Mouse (Mus musculus) induced T-regulatory cell, adult 2 months (primary cell): Measurements from ENCODE around the gene Hsp90ab1.

Experiments
- DNase-seq: peaks from one replicate; pipeline ENCODE4 v3.0.0-alpha.2; 2012; ENCODE audit warnings: low read depth

The Hsp90ab1 gene

DNA sequence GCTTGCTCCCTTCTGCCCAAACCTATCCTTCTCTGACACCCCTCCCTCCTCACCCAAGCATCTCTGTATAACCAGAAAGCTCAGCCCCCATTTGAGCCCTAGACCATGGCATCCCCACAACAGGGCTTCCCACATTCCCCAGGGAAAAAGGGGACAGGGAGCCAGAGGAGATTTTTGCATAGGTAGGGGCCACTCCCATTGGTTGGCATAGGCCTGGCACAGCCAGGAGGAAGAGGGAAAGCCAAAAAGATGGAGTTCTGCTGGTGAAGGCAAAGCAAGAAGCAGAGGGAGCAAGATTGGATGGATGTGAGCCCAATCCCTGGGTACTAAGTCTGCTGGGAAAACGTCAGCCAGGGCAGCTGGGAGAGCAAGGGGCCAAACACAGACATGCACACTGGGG lies 30.0 kb downstream of the Hsp90ab1 start:
- DNase-seq: no peak

DNA sequence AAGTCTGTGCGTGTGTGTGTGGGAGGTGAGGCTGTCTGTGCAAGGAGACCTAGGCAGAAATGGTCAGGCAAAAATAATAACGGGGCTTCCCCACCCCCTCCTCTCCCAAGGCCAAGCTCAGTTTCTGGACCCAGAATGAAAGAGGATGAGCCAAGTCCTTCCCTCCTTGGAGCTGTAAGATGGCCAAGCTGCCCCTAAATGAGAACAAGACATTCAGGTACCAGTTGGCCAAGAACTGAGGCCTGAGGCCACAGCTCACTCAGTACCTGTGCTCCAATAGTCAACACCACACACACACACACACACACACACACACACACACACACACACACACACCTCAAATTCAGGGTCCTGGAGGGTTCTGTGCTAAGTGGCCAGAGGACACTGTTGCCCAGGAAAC lies 30.4 kb downstream of the Hsp90ab1 start:
- no peak for DNase-seq

DNA sequence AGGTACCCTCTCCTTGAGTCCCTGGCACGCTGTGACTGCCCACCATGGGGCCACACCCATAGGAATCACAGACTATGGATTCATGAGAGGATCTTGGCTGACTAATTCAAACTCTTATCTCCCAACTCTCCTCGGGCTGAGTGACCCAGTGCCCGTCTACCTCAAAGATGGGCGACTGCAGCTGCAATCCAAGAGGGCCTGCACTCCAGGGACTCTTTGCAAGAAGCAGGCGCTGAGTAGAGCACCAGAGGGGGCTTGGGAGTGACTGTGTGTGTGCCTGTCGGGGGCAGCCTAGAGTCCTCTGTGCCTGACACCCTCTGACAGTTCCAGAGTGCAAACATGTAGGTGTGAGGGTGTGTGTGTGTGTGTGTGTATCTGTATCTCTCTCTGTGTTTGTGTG lies 30.9 kb downstream of the Hsp90ab1 start:
- DNase-seq: no peak

DNA sequence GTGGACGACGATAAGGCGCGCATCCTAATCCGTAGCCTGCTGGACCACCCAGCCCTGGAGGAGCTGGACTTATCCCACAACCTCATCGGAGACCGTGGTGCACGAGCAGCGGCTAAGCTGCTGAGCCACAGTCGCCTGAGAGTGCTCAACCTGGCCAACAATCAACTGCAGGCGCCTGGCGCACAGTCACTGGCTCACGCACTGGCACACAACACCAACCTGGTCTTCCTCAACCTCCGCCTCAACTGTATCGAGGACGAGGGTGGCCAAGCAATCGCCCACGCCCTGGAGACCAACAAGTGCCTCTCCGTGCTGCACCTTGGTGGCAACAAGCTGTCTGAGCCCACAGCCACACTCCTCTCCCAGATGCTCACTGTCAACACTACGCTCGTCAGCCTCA lies 33.4 kb downstream of the Hsp90ab1 start:
- no peak for DNase-seq

DNA sequence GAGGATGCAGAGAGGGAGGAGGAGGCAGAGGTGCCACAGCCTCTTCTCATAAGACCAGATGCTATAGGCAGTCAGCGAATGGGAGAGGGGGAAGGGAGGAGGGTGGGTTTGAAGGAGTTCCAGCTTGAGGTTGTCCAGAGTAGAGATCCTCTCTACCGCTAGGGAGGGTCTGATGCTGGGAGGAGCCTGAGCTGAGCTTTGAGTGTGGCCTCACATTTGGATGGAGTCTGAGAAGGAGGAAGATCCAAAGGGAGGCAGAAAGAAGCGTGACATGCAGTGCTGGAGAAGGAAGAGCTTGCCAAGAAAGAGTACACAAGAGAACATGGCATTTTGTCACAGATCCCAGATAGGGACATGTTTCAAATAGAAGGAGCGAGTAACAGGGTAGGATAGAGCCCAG lies 34.7 kb downstream of the Hsp90ab1 start:
- no peak for DNase-seq

DNA sequence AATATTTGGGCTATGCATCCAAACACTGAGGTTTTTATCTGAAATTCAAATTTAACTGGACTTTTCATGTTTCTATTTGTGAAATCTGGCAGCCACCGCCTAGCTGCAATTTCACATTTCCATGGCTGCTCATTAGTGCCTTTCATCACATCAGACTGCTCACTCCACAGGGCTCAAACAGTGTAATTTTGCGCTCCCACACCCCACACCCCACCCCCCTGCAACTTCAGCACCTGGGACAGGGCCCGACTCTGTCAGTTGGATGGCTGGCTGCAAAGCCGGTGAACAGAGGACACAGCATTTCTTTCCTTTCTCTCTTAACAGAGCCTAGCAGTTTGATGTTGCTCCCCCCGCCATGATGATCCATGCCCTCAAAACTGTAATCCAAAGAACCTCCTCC lies 36.8 kb downstream of the Hsp90ab1 start:
- peak; percentile 31 for DNase-seq

DNA sequence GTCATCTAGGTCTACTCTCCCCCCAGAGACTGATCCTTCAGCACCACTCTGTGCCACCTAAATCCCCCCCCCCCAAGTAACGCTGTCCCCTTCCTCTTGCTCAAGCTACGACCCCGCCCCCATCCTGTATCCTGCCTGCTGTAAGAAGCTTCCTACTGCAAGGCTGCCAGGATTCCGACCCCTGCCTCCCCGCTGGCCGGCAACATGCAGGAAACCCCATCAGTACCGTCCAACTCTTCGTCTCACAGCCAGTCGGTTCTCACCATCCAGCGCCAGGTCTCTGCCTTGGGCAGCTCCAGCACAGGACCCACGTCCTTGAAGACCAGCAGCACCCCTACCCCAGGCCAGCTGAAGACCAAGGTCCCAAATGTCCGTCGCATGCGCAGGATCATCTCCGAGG lies 40.2 kb downstream of the Hsp90ab1 start:
- DNase-seq: no peak

DNA sequence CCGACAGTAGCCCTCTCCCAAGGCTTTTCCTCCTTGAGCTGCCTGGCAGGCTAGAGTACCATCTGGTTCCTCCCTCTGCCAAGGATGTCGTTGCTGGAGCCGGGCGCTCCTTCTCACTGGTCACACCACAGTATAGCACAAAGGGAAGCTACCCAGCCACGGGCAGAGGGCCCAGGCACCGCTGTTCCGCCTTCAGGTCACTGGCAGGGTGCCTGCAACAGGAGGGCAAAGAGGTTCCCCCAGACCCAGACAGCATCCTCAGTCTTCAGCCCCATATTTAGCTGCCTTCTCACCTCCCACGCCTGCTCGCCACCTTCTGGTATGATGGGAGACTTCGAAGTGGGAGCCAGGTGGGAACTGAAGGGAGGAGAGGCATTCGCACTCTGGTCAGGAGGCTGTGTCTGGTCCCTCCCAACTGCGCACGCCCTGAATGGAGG lies 42.7 kb downstream of the Hsp90ab1 start:
- DNase-seq: no peak

DNA sequence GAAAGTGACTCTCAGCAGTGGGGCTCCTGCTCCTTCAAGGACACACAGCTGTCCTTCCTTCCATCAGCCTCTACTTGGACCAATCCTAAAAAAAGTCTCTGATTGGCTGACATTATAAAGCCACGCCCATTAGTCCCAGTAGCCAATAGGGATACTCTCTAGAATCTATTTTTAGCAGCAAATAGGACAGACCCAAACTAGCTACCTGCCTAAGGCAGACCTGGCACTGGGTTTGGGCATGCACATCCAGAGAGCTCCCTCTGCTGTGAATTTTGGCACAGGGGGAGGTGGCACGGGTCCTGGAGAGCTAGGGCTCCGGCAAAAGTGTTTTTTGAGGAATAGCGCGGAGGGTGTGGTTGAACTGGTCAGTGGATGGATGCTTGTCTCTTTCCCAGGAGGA lies 46.5 kb downstream of the Hsp90ab1 start:
- DNase-seq: no peak

DNA sequence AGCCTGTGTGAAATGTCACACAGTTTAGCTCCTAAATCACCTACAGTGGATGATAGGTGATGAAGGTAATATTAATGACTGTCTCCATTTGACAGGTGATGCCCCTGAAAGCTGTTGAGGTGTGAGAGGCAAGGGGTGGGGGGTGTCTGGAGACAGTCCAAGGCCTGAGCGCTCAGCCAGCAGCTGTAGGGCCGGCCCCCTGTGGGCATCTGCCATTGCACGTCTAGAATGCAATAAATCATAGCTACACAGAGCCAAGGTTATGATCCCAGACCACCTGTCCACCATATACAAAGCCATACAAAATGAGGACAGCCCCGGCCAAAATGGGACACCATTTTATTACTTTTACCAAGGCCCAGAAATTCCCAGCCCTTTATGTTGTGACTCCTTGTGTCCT lies 48.1 kb downstream of the Hsp90ab1 start:
- no peak for DNase-seq

DNA sequence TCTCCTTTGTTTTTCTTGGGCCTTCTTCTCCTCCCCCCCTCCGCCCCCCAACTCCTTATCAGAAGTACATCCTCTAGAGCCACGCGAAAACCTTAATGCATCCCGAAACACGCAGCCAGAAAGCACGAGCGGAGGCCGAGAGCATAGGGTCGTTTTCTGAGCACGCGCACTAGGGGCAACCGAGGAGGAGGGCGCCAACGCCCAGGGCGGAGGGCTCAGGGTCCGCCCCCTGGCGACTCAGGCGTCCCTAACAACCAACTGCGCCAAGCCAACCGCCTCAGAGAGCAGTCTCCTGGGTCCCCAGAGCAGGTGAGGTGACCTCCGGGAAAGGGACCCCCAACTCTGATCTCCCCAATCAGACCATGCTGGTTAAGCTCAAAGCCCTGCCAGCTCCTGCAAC lies 49.8 kb downstream of the Hsp90ab1 start, which contains the start of gene Tcte1:
Tcte1 (plus strand) TSS at position 172 of the 400 bp plus-strand sequence.
- no peak for DNase-seq

DNA sequence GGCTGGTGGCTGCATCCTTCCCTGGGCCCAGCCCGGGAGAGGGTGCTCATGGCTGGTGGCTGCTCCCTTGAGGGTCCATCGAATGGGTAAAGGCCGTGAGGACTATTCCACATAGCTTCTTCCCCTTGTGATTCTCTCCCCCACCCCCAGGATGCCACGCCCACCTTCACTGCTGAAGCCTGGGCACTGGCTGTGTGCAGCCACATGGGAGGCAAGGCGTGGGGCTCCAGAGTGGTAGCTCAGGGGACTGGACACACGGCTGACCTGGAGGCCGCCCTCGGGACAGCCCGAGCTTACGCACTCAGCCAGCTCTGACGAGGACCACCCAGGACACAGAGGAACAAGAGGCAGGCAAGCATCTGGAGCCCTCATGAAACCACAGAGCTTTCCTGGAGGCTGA lies 52.9 kb downstream of the Hsp90ab1 start:
- DNase-seq: no peak

DNA sequence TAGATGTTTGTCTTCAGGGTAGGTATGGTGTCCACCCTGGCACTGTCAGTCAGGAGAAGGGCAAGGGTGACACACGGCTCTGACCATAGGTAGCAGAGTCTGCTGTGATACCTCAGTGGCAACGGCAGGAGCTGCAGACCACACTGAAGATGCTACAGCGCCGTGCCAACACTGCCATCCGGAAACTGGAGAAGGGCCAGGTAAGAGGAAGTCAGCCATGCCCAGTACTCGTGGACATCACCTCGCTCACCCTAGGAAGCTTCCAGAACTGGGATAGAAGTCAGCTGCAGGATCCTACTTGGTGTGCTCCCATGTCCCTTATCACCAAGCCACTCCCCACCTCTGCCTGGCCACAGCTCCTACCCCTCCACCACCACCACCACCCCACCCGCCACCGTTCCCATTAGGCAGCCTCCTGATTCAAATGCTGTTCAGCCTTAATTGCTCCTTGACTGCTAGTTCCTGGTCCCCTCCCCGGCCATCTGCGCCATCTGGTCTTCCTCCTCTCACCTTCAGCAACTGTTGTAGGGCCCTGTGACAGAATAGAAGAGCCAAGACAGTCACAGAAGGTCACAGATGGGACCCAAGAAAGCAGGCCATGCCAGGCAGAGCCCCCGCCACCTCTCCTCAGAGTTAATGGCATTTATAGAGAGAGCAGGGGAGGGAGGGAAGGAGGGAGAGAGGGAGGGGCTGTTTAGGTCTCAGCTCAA lies 54.1 kb downstream of the Hsp90ab1 start:
- DNase-seq: no peak
